Mouse (Mus musculus): Measurements from ENCODE around the gene Cenpb.

- TF ChIP-seq POLR2A (IDR thresholded peaks at IDR 0.05; ENCODE audit: low read depth, low read length) (no peak), CTCF (IDR thresholded peaks at IDR 0.05; ENCODE audit: extremely low read depth, insufficient read depth, insufficient read length, insufficient replicate concordance) (no peak)
Measured at GRCm38 (mm10) chr2:131227243-131227642, 47.4 kb upstream of the Cenpb start.
